Mouse (Mus musculus) embryonic fibroblast, embryonic 13.5 days (primary cell): ENCODE results near the gene Ano6.

Experiments
- CTCF ChIP-seq: IDR thresholded peaks from 2 replicates; pipeline ENCODE4 v1.5.1; 2011; ENCODE audit warnings: mild to moderate bottlenecking, control low read depth, low read length, moderate library complexity, borderline replicate concordance; ENCODE audit not compliant: insufficient read depth
- POLR2A ChIP-seq: IDR thresholded peaks from 2 replicates; pipeline ENCODE4 v1.6.1; 2011; ENCODE audit warnings: low read depth, mild to moderate bottlenecking, control low read depth, low read length, moderate library complexity

GRCm38 (mm10) chr15:95855953-95856352, 65.3 kb downstream of the Ano6 start:
- TF ChIP-seq POLR2A (no peak), CTCF (no peak)
